Mouse (Mus musculus) small intestine, adult 2 months (tissue): ENCODE data around the gene Skap2. TPM values are rescaled to one million over a fixed set of nuclear protein-coding genes. Genes with fewer than 3 reads are reported as not detected.

Experiments
- H3K27ac ChIP-seq: fragments of 200-500 bp; 2 replicates; pipeline ENCODE4 v1.5.1; 2012; ENCODE audit warnings: low read depth, low read length, control low read depth, inconsistent platforms; ENCODE audit not compliant: insufficient read depth
- H3K27me3 ChIP-seq: fragments of 200-500 bp; 2 replicates; pipeline ENCODE4 v1.6.1; 2012; ENCODE audit warnings: mild to moderate bottlenecking, moderate library complexity, low read length, inconsistent platforms; ENCODE audit not compliant: control insufficient read depth, insufficient read depth
- H3K36me3 ChIP-seq: fragments of 200-500 bp; 2 replicates; pipeline ENCODE4 v1.6.1; 2012; ENCODE audit warnings: mild to moderate bottlenecking, low read length, control low read depth, inconsistent platforms; ENCODE audit not compliant: control insufficient read depth, insufficient read depth
- H3K4me1 ChIP-seq: fragments of 200-500 bp; 2 replicates; pipeline ENCODE4 v1.6.1; 2012; ENCODE audit warnings: low read length, inconsistent platforms, mixed read lengths; ENCODE audit not compliant: control insufficient read depth, insufficient read depth, insufficient read length
- H3K4me3 ChIP-seq: fragments of 200-500 bp; 2 replicates; pipeline ENCODE4 v1.5.1; 2012; ENCODE audit warnings: low read depth, mild to moderate bottlenecking, control low read depth, inconsistent platforms, low read length, moderate library complexity
- CTCF ChIP-seq: fragments of 200-500 bp; IDR thresholded peaks from 2 replicates; pipeline ENCODE4 v1.5.1; 2012; ENCODE audit warnings: low read depth, mild to moderate bottlenecking, control low read depth, inconsistent platforms, low read length, moderate library complexity, mixed read lengths; ENCODE audit not compliant: insufficient replicate concordance, insufficient read length; ENCODE audit errors: extremely low read depth
- POLR2A ChIP-seq: fragments of 200-500 bp; IDR thresholded peaks from 2 replicates; pipeline ENCODE4 v1.6.1; 2012; ENCODE audit warnings: low read depth, mild to moderate bottlenecking, control low read depth, inconsistent platforms, low read length, moderate library complexity
- WGBS: fragments of 180-500 bp; shearing (Covaris S2); methylation state at CpG from one replicate; pipeline ENCODE4 v1.1.7; 2018; 5-methylcytosine and 5-hydroxymethylcytosine counted together
- polyA plus RNA-seq: library from polyadenylated mRNA; depleted of rRNA; stranded (reverse); fragments of >200 nt; gene quantifications from 2 replicates; pipeline ENCODE4 v1.2.3, GENCODE M21; 2012

The Skap2 gene
- polyA plus RNA-seq, 1 experiment, result 6.5 TPM

- no peak overlapping the region for H3K4me3 ChIP-seq
- no peaks in the 10 kb centered on the region for H3K36me3 ChIP-seq
- WGBS, result 83% methylated on average over 4 of the region's 4 CpGs
- no peaks in the 10 kb centered on the region for H3K4me1 ChIP-seq
- H3K27me3 ChIP-seq, result no peaks in the 10 kb centered on the region
- no peak overlapping the region for H3K27ac ChIP-seq
- TF ChIP-seq CTCF, result no peak
- no peak for TF ChIP-seq POLR2A
Observed at GRCm38 (mm10) chr6:51889824-51890223, 122.5 kb downstream of the Skap2 start.

- 20% methylated on average over 3 of the region's 3 CpGs for WGBS
Observed at GRCm38 (mm10) chr6:51886902-51887431, 125.4 kb downstream of the Skap2 start.

GRCm38 (mm10) chr6:51882880-51883274 is 129.5 kb downstream of the Skap2 start:
- Histone ChIP-seq H3K27ac (no peak overlapping the region), H3K4me1 (peaks cover 7% of the 10 kb centered on the region; the same call in 1 of the 2 replicates), H3K36me3 (no peaks in the 10 kb centered on the region), H3K4me3 (no peak overlapping the region), H3K27me3 (no peaks in the 10 kb centered on the region)
- 90% methylated on average over 5 of the region's 5 CpGs for WGBS
- TF ChIP-seq CTCF, result no peak
- TF ChIP-seq POLR2A, result no peak

More at GRCm38 (mm10) chr6:51886902-51887431, 125.4 kb downstream of the Skap2 start:
- Histone ChIP-seq H3K27ac (no peak overlapping the region), H3K4me1 (no peaks in the 10 kb centered on the region), H3K4me3 (no peak overlapping the region), H3K36me3 (no peaks in the 10 kb centered on the region), H3K27me3 (no peaks in the 10 kb centered on the region)
- TF ChIP-seq POLR2A (no peak), CTCF (no peak)

GRCm38 (mm10) chr6:51882266-51882879 is 130.0 kb downstream of the Skap2 start:
- Histone ChIP-seq H3K36me3 (no peaks in the 10 kb centered on the region), H3K4me1 (peaks cover 7% of the 10 kb centered on the region; the same call in 1 of the 2 replicates), H3K4me3 (no peak overlapping the region), H3K27me3 (no peaks in the 10 kb centered on the region), H3K27ac (no peak overlapping the region)
- TF ChIP-seq POLR2A, result no peak
- TF ChIP-seq CTCF, result no peak
- WGBS, result 93% methylated on average over 17 of the region's 17 CpGs

DNA sequence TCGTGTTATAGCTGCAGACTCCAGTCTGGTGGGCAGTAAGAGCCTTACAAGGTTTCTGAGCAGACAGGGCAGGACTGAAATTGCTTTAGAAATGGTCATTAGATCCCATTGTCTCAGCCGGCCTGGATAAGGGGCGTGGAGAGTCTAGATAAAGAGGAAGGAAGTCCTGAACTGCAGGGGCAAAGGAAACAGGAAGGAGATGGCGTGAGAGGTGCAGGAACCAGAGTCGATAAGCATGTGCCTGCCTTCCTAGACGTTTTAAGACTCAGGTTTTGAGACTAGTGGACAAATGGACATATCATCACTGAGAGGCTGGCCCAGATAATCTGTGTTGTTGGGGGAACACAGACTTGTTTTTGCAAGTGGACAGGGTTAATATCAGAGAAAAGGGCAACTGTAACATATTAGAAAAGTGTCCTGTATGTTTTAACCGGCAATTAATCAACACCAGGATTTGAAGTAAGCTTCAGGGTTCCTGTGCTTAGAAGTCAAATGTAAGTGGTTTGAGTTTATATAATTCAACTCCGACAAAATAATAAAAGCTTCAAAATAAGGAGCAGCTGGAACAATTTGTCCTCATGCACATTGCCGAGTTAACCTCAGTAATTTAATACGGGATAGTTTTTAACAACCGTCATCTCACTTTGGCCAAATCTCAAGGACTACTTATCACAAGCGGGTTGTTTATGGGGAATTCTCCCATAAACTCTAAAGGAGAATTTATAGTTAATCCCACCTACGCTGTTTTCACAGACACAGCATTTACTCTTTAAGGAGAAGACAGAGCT is 131.0 kb downstream of the Skap2 start:
- 48% methylated on average over 13 of the region's 13 CpGs for WGBS
- Histone ChIP-seq H3K4me3 (no peak overlapping the region), H3K36me3 (no peaks in the 10 kb centered on the region), H3K4me1 (peaks cover 7% of the 10 kb centered on the region; the same call in 1 of the 2 replicates), H3K27ac (peak overlapping the region; percentile 24; the same call in 1 of the 2 replicates), H3K27me3 (no peaks in the 10 kb centered on the region)
- TF ChIP-seq CTCF, result no peak
- no peak for TF ChIP-seq POLR2A

GRCm38 (mm10) chr6:51880778-51881177 is 131.6 kb downstream of the Skap2 start:
- Histone ChIP-seq H3K27me3 (no peaks in the 10 kb centered on the region), H3K27ac (0 out of 2 replicates have a peak overlapping the region, but pooled peaks have one; percentile 24), H3K4me3 (no peak overlapping the region), H3K36me3 (no peaks in the 10 kb centered on the region), H3K4me1 (peaks cover 7% of the 10 kb centered on the region; the same call in 1 of the 2 replicates)
- 56% methylated on average over 6 of the region's 6 CpGs for WGBS
- TF ChIP-seq POLR2A, result no peak

GRCm38 (mm10) chr6:51878551-51878950 is 133.8 kb downstream of the Skap2 start:
- 89% methylated on average over 2 of the region's 2 CpGs for WGBS
- Histone ChIP-seq H3K27ac (no peak overlapping the region), H3K27me3 (no peaks in the 10 kb centered on the region), H3K4me1 (peaks cover 7% of the 10 kb centered on the region; the same call in 1 of the 2 replicates), H3K36me3 (no peaks in the 10 kb centered on the region), H3K4me3 (no peak overlapping the region)
- TF ChIP-seq CTCF (no peak), POLR2A (no peak)
